ENCODE assay signal across 14 mouse cellular contexts in the genomic region with DNA sequence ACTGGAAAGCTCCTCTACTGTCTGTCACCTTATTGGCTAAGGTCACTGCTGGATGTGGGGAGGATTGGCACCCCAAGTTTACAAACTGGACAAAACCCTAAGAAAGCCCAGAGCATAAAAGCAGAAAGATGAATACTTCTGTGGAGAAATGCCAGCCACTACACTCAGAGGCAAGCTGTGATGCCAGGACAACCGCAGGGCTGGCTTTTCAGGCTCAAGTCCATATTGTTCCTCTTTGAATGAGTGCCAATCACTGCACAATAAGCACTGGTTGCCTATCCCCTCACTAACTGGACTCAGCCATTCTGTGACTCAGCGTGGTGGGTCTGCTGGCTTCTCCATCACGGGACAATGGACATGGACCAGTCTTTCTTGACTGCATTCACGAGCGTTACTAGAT.
DNase-seq lines count a peak whose midpoint lies in the region; ATAC-seq and TF ChIP-seq lines count a peak whose summit lies in the region.
"Had no signal": no experiment of that assay in that cellular context is flagged by ENCODE, and none has a peak within 500 bp of the region (broad histone marks: within the 10 kb centered on the region; RNA-seq: fewer than 3 reads in every experiment).

No protein-coding gene starts in this region.

- no peaks in the 10 kb centered on the region for H3K9me3 ChIP-seq in neural tube, embryonic 11.5 days (ENCODE audit: control insufficient read depth, low read length)
- H3K9me3 ChIP-seq in hindbrain, embryonic 14.5 days (ENCODE audit: control insufficient read depth, low read length): no peaks in the 10 kb centered on the region
- no peaks in the 10 kb centered on the region for H3K9me3 ChIP-seq in neural tube, embryonic 14.5 days (ENCODE audit: control insufficient read depth, low read length)
- H3K9me3 ChIP-seq in intestine, postnatal 0 days (ENCODE audit: control insufficient read depth): no peaks in the 10 kb centered on the region
- H3K9me3 ChIP-seq: embryonic facial prominence, embryonic 15.5 days; heart, embryonic 15.5 days had no signal

- TF ChIP-seq CTCF in intestine, postnatal 0 days (IDR thresholded peaks at IDR 0.05; ENCODE audit: low read depth): no peak

- DNase-seq in neural tube, embryonic 11.5 days (ENCODE audit: low spot score): peak; percentile 14
- DNase-seq in neural tube, embryonic 10.5 days (ENCODE audit: extremely low spot score, low spot score): no peak
- DNase-seq in embryo, embryonic 11 days: peak; percentile 25
- DNase-seq in hindbrain, embryonic 14.5 days (ENCODE audit: low spot score): peak; percentile 60
- DNase-seq in ovary, postnatal 36 days (ENCODE audit: low spot score): no peak
- DNase-seq in testis, postnatal 10 days (ENCODE audit: low spot score): no peak
- DNase-seq: gastrocnemius, adult 2 months; kidney, adult 9 months had no signal

- no peaks in the 10 kb centered on the region for H3K4me1 ChIP-seq in neural tube, embryonic 11.5 days (ENCODE audit: control insufficient read depth, insufficient read depth, low read length)
- H3K4me1 ChIP-seq in hindbrain, embryonic 14.5 days (replicated peaks; ENCODE audit: control insufficient read depth, insufficient read depth, low read length): no peaks in the 10 kb centered on the region
- H3K4me1 ChIP-seq in neural tube, embryonic 14.5 days (ENCODE audit: control insufficient read depth, insufficient read depth, low read length): no peaks in the 10 kb centered on the region
- no peaks in the 10 kb centered on the region for H3K4me1 ChIP-seq in intestine, postnatal 0 days (replicated peaks; ENCODE audit: control insufficient read depth, insufficient read depth, low read length)
- H3K4me1 ChIP-seq: embryonic facial prominence, embryonic 15.5 days; heart, embryonic 15.5 days had no signal

- no peaks in the 10 kb centered on the region for H3K27me3 ChIP-seq in neural tube, embryonic 11.5 days (ENCODE audit: control insufficient read depth, insufficient read depth, low read length)
- no peaks in the 10 kb centered on the region for H3K27me3 ChIP-seq in hindbrain, embryonic 14.5 days (ENCODE audit: control insufficient read depth, insufficient read depth, low read length)
- no peaks in the 10 kb centered on the region for H3K27me3 ChIP-seq in neural tube, embryonic 14.5 days (ENCODE audit: control insufficient read depth, insufficient read depth, low read length)
- H3K27me3 ChIP-seq in intestine, postnatal 0 days (replicated peaks; ENCODE audit: control insufficient read depth, insufficient read depth, low read length): no peaks in the 10 kb centered on the region
- H3K27me3 ChIP-seq: embryonic facial prominence, embryonic 15.5 days; heart, embryonic 15.5 days had no signal

- H3K4me2 ChIP-seq in neural tube, embryonic 11.5 days (ENCODE audit: low read depth): no peak overlapping the region
- H3K4me2 ChIP-seq in hindbrain, embryonic 14.5 days (replicated peaks): no peak overlapping the region
- no peak overlapping the region for H3K4me2 ChIP-seq in neural tube, embryonic 14.5 days (ENCODE audit: low read depth, low read length)
- H3K4me2 ChIP-seq in intestine, postnatal 0 days (replicated peaks; ENCODE audit: low read depth): no peak overlapping the region
- H3K4me2 ChIP-seq: embryonic facial prominence, embryonic 15.5 days; heart, embryonic 15.5 days had no signal

- 63% methylated on average over 5 of the region's 5 CpGs for WGBS in neural tube, embryonic 11.5 days
- WGBS in hindbrain, embryonic 14.5 days: 9% methylated on average over 5 of the region's 5 CpGs
- 35% methylated on average over 5 of the region's 5 CpGs for whole genome bisulfite sequencing in neural tube, embryonic 14.5 days
- WGBS in intestine, postnatal 0 days: 78% methylated on average over 5 of the region's 5 CpGs

- no peak overlapping the region for H3K9ac ChIP-seq in neural tube, embryonic 11.5 days (ENCODE audit: low read length)
- no peak overlapping the region for H3K9ac ChIP-seq in hindbrain, embryonic 14.5 days
- H3K9ac ChIP-seq in neural tube, embryonic 14.5 days (replicated peaks; ENCODE audit: low read depth, low read length): no peak overlapping the region
- no peak overlapping the region for H3K9ac ChIP-seq in intestine, postnatal 0 days (ENCODE audit: low read depth, low read length)
- H3K9ac ChIP-seq: embryonic facial prominence, embryonic 15.5 days; heart, embryonic 15.5 days; liver, embryonic 14.5 days had no signal

- H3K4me3 ChIP-seq in neural tube, embryonic 11.5 days (ENCODE audit: low read depth, low read length): no peak overlapping the region
- H3K4me3 ChIP-seq in hindbrain, embryonic 14.5 days (replicated peaks; ENCODE audit: low read length): no peak overlapping the region
- H3K4me3 ChIP-seq in neural tube, embryonic 14.5 days (ENCODE audit: low read depth, low read length): no peak overlapping the region
- no peak overlapping the region for H3K4me3 ChIP-seq in intestine, postnatal 0 days (ENCODE audit: low read depth, low read length)
- H3K4me3 ChIP-seq: embryonic facial prominence, embryonic 15.5 days; gastrocnemius, adult 2 months; heart, embryonic 15.5 days had no signal

- no peak for ATAC-seq in neural tube, embryonic 11.5 days (ENCODE audit: insufficient read depth, low FRiP score, low TSS enrichment)
- peak; percentile 92 for ATAC-seq in hindbrain, embryonic 14.5 days (ENCODE audit: low FRiP score)
- ATAC-seq in neural tube, embryonic 14.5 days (ENCODE audit: low read depth): peak; percentile 72; the same call in 1 of the 2 replicates
- no peak for ATAC-seq in intestine, postnatal 0 days
- ATAC-seq: CD4-positive, CD25-positive, alpha-beta regulatory T cell, adult 4 months had no signal

- no peaks in the 10 kb centered on the region for H3K36me3 ChIP-seq in neural tube, embryonic 11.5 days (ENCODE audit: control insufficient read depth, insufficient read depth, low read length)
- H3K36me3 ChIP-seq in hindbrain, embryonic 14.5 days (replicated peaks; ENCODE audit: control insufficient read depth, insufficient read depth): no peaks in the 10 kb centered on the region
- no peaks in the 10 kb centered on the region for H3K36me3 ChIP-seq in neural tube, embryonic 14.5 days (ENCODE audit: control insufficient read depth, insufficient read depth, low read length)
- no peaks in the 10 kb centered on the region for H3K36me3 ChIP-seq in intestine, postnatal 0 days (ENCODE audit: control insufficient read depth, insufficient read depth)
- H3K36me3 ChIP-seq: embryonic facial prominence, embryonic 15.5 days; heart, embryonic 15.5 days had no signal

- H3K27ac ChIP-seq in neural tube, embryonic 11.5 days (ENCODE audit: low read depth, low read length): no peak overlapping the region
- H3K27ac ChIP-seq in hindbrain, embryonic 14.5 days: no peak overlapping the region
- no peak overlapping the region for H3K27ac ChIP-seq in neural tube, embryonic 14.5 days (ENCODE audit: low read depth, low read length)
- H3K27ac ChIP-seq in intestine, postnatal 0 days (ENCODE audit: low read depth, low read length): no peak overlapping the region
- H3K27ac ChIP-seq: embryonic facial prominence, embryonic 15.5 days; gastrocnemius, adult 2 months; heart, embryonic 15.5 days; liver, embryonic 14.5 days had no signal

Comparison
In these comparisons a context has a peak if more than half of its experiments do, and no peak if none do; other contexts are left out.
1. ATAC-seq: peak in hindbrain, embryonic 14.5 days (single experiment) and neural tube, embryonic 14.5 days (single experiment); none in neural tube, embryonic 11.5 days (single experiment) and intestine, postnatal 0 days (single experiment).
2. DNase-seq: peak in neural tube, embryonic 11.5 days (single experiment), embryo, embryonic 11 days (single experiment) and hindbrain, embryonic 14.5 days (single experiment); none in neural tube, embryonic 10.5 days (single experiment), ovary, postnatal 36 days (single experiment) and testis, postnatal 10 days (single experiment).